Mouse (Mus musculus) B cell, adult 2 months (primary cell): ENCODE data around the gene Clps.
"Not testable (repeated sequence)": the region's sequence is repeated elsewhere in the genome, so short reads cannot be mapped to it uniquely, and the experiment has no call there.

Experiments used
- DNase-seq, 2 experiments: peaks; one replicate each; pipeline ENCODE4 v3.0.0; 2022

Gene Clps

GRCm38 (mm10) chr17:28560598-28560997 lies at the start of gene Clps:
Clps (minus strand) TSS chr17:28560766.
- DNase-seq, result no peak

- no peak for DNase-seq
Observed at GRCm38 (mm10) chr17:28609543-28609942, 49.0 kb upstream of the Clps start.

- DNase-seq, result no peak
Observed at GRCm38 (mm10) chr17:28601557-28602250, 41.1 kb upstream of the Clps start.

GRCm38 (mm10) chr17:28600780-28601179 lies 40.2 kb upstream of the Clps start:
- DNase-seq, result no peak

- no peak for DNase-seq
Observed at GRCm38 (mm10) chr17:28593965-28594364, 33.4 kb upstream of the Clps start.

- peak; percentile 82 for DNase-seq
Observed at GRCm38 (mm10) chr17:28592998-28593397, 32.4 kb upstream of the Clps start.

GRCm38 (mm10) chr17:28591476-28591875 lies 30.9 kb upstream of the Clps start:
- DNase-seq, result no peak

- DNase-seq, result no peak
Observed at GRCm38 (mm10) chr17:28590596-28590995, 30.0 kb upstream of the Clps start.

- no peak for DNase-seq
Observed at GRCm38 (mm10) chr17:28588591-28588990, 28.0 kb upstream of the Clps start.

- no peak for DNase-seq
Observed at GRCm38 (mm10) chr17:28586509-28586908, 25.9 kb upstream of the Clps start.

- DNase-seq, result no peak
Observed at GRCm38 (mm10) chr17:28581056-28581455, 20.5 kb upstream of the Clps start.

GRCm38 (mm10) chr17:28580396-28580795 lies 19.8 kb upstream of the Clps start:
- peak; percentile 58 to 59 for DNase-seq

- DNase-seq, result peak; percentile 59 to 60
Observed at GRCm38 (mm10) chr17:28575244-28576125, 14.9 kb upstream of the Clps start, which contains the start of gene Lhfpl5. Lhfpl5 (plus strand) TSS chr17:28575641.

- DNase-seq, result no peak
Observed at GRCm38 (mm10) chr17:28572941-28573340, 12.4 kb upstream of the Clps start.

GRCm38 (mm10) chr17:28572521-28572920 lies 12.0 kb upstream of the Clps start:
- DNase-seq, result no peak

GRCm38 (mm10) chr17:28571868-28572267 lies 11.3 kb upstream of the Clps start:
- no peak for DNase-seq

- DNase-seq, result no peak
Observed at GRCm38 (mm10) chr17:28567541-28567940, 7.0 kb upstream of the Clps start.

GRCm38 (mm10) chr17:28565181-28565580 lies 4.6 kb upstream of the Clps start:
- DNase-seq, result no peak

- no peak for DNase-seq
Observed at GRCm38 (mm10) chr17:28561613-28562012, 1.0 kb upstream of the Clps start.

- DNase-seq, result no peak
Observed at GRCm38 (mm10) chr17:28557772-28558171, 2.8 kb downstream of the Clps start.

GRCm38 (mm10) chr17:28556635-28557396 lies 3.8 kb downstream of the Clps start:
- no peak for DNase-seq

GRCm38 (mm10) chr17:28554021-28554420 lies 6.5 kb downstream of the Clps start:
- DNase-seq, result not testable (repeated sequence)
